ENCODE assay signal across 9 mouse cellular contexts in genomic region chr8:121117186-121117651, GRCm38 (mm10). TPM values are rescaled to one million over a fixed set of nuclear protein-coding genes. Genes with fewer than 3 reads are reported as not detected.
DNase-seq lines count a peak whose midpoint lies in the region; ATAC-seq and TF ChIP-seq lines count a peak whose summit lies in the region.
"Had no signal": no experiment of that assay in that cellular context is flagged by ENCODE, and none has a peak within 500 bp of the region (broad histone marks: within the 10 kb centered on the region; RNA-seq: fewer than 3 reads in every experiment).

No protein-coding gene starts in this region.

- peak overlapping the region; percentile 38; the same call in 1 of the 2 replicates for H3K4me3 ChIP-seq in G1E (ENCODE audit: low read depth, low read length)
- H3K4me3 ChIP-seq in midbrain, embryonic 10.5 days = peak overlapping the region; percentile 59

- H3K36me3 ChIP-seq in G1E (replicated peaks) = no peaks in the 10 kb centered on the region
- H3K36me3 ChIP-seq in midbrain, embryonic 10.5 days = no peaks in the 10 kb centered on the region

- peak overlapping the region; percentile 23; the same call in 1 of the 2 replicates for H3K27ac ChIP-seq in midbrain, embryonic 10.5 days (replicated peaks)

- WGBS in midbrain, embryonic 10.5 days = 0% methylated on average over 61 of the region's 62 CpGs

- peak; percentile 22 for DNase-seq in gastrocnemius, postnatal 10 days
- no peak for DNase-seq in gastrocnemius, adult 18-20 months (ENCODE audit: low spot score)
- DNase-seq in G1E (ENCODE audit: low spot score) (no peak), MN1 (ENCODE audit: low spot score) (no peak)
- DNase-seq in heart, postnatal 14 days = peak; percentile 31 to 40
- DNase-seq in midbrain, embryonic 10.5 days (ENCODE audit: low spot score) = peak; percentile 53
- no peak for DNase-seq in cerebellum, postnatal 36 days

- intact Hi-C loops in heart, postnatal 14 days (cut with DNase I) = no loop called here

- no peak for ATAC-seq in G1E (ENCODE audit: extremely low read depth, insufficient number of reproducible peaks, low FRiP score, poor library complexity, severe bottlenecking)
- no peak for ATAC-seq in megakaryocyte-erythroid progenitor cell, adult 5-6 weeks (replicated peaks; ENCODE audit: low FRiP score, low TSS enrichment, poor library complexity, severe bottlenecking)

- no peaks in the 10 kb centered on the region for H3K27me3 ChIP-seq in G1E (ENCODE audit: insufficient read depth, low read length)
- peaks cover 100% of the 10 kb centered on the region for H3K27me3 ChIP-seq in midbrain, embryonic 10.5 days (ENCODE audit: low read depth, poor library complexity, severe bottlenecking)

- TF ChIP-seq CTCF in G1E (IDR thresholded peaks at IDR 0.05; ENCODE audit: low read depth, low read length) = no peak

- peaks cover 57% of the 10 kb centered on the region for H3K9me3 ChIP-seq in G1E (replicated peaks)
- H3K9me3 ChIP-seq in midbrain, embryonic 10.5 days (replicated peaks) = no peaks in the 10 kb centered on the region

- H3K4me1 ChIP-seq in G1E (ENCODE audit: insufficient read depth, low read depth, low read length) = no peaks in the 10 kb centered on the region; the same call in 1 of the 2 replicates
- peaks cover 27% of the 10 kb centered on the region for H3K4me1 ChIP-seq in midbrain, embryonic 10.5 days

RNA-seq across cellular contexts. Expression of gene Foxc2, which starts 1.2 kb away (rescaled TPM):
- total RNA-seq in gastrocnemius, postnatal 10 days (2021) = 1 to 10 TPM in 1 of 2 experiments, under 1 TPM in 1; 0.78 to 1.1 TPM
- under 1 TPM; 0.16 to 0.36 TPM for total RNA-seq in gastrocnemius, adult 18-20 months (2021)
- total RNA-seq in G1E (2014; fragmentation: Nextera tagmentation) (not detected in 2 replicates), G1E (2017) (0.06 TPM in 1 of 2 replicates, not detected in the other)
- 0.02 TPM in 2 replicates for polyA plus RNA-seq in G1E (2012)
- total RNA-seq in heart, postnatal 14 days (2021) = 1 to 10 TPM; 2.4 to 2.6 TPM
- 5.1 and 6.1 TPM in 2 replicates for polyA plus RNA-seq in midbrain, embryonic 10.5 days (2016; fragmentation: Nextera tagmentation; extraction: Ambion mirVana)
- not detected in 2 replicates for total RNA-seq in megakaryocyte-erythroid progenitor cell, adult 5-6 weeks (2014; fragmentation: Nextera tagmentation)
- total RNA-seq in megakaryocyte-erythroid progenitor cell, adult 5-6 weeks (2017) = not detected in 2 replicates
- total RNA-seq: CH12.LX had no signal

RNA-seq across cellular contexts. Expression of gene Mthfsd, which starts 9.0 kb away (rescaled TPM):
- total RNA-seq in gastrocnemius, postnatal 10 days (2021) = 10 to 100 TPM; 13.0 to 17.7 TPM
- 10 to 100 TPM; 12.8 to 14.7 TPM for total RNA-seq in gastrocnemius, adult 18-20 months (2021)
- total RNA-seq in G1E (2014; fragmentation: Nextera tagmentation) (31.0 and 44.5 TPM in 2 replicates), G1E (2017) (35.0 and 36.1 TPM in 2 replicates)
- 34.4 and 42.7 TPM in 2 replicates for polyA plus RNA-seq in G1E (2012)
- total RNA-seq in heart, postnatal 14 days (2021) = 10 to 100 TPM; 13.5 to 17.3 TPM
- 66.3 and 66.8 TPM in 2 replicates for polyA plus RNA-seq in midbrain, embryonic 10.5 days (2016; fragmentation: Nextera tagmentation; extraction: Ambion mirVana)
- total RNA-seq in megakaryocyte-erythroid progenitor cell, adult 5-6 weeks (2014; fragmentation: Nextera tagmentation) = 41.2 and 48.6 TPM in 2 replicates
- total RNA-seq in megakaryocyte-erythroid progenitor cell, adult 5-6 weeks (2017) = 13.7 and 24.8 TPM in 2 replicates

RNA-seq across cellular contexts. Expression of gene Foxl1, which starts 10.5 kb away (rescaled TPM):
- under 1 TPM; 0.09 to 0.27 TPM for total RNA-seq in gastrocnemius, postnatal 10 days (2021)
- total RNA-seq in gastrocnemius, adult 18-20 months (2021) = not detected
- total RNA-seq in G1E (2014; fragmentation: Nextera tagmentation) (not detected in 2 replicates), G1E (2017) (not detected in 2 replicates)
- polyA plus RNA-seq in G1E (2012) = not detected in 2 replicates
- total RNA-seq in heart, postnatal 14 days (2021) = under 1 TPM; 0.12 to 0.17 TPM
- polyA plus RNA-seq in midbrain, embryonic 10.5 days (2016; fragmentation: Nextera tagmentation; extraction: Ambion mirVana) = 1.1 TPM in 2 replicates
- total RNA-seq in megakaryocyte-erythroid progenitor cell, adult 5-6 weeks (2014; fragmentation: Nextera tagmentation) = not detected in 2 replicates
- total RNA-seq in megakaryocyte-erythroid progenitor cell, adult 5-6 weeks (2017) = not detected in 2 replicates

RNA-seq across cellular contexts. Expression of gene Foxf1, which starts 33.0 kb away (rescaled TPM):
- under 1 TPM; 0.16 to 0.27 TPM for total RNA-seq in gastrocnemius, postnatal 10 days (2021)
- total RNA-seq in gastrocnemius, adult 18-20 months (2021) = under 1 TPM; 0.09 to 0.18 TPM
- not detected in 2 replicates for total RNA-seq in G1E (2014; fragmentation: Nextera tagmentation)
- 0.11 and 0.12 TPM in 2 replicates for total RNA-seq in G1E (2017)
- not detected in 2 replicates for polyA plus RNA-seq in G1E (2012)
- total RNA-seq in heart, postnatal 14 days (2021) = under 1 TPM; 0.17 to 0.22 TPM
- polyA plus RNA-seq in midbrain, embryonic 10.5 days (2016; fragmentation: Nextera tagmentation; extraction: Ambion mirVana) = 0.17 and 1.1 TPM in 2 replicates
- total RNA-seq in megakaryocyte-erythroid progenitor cell, adult 5-6 weeks (2014; fragmentation: Nextera tagmentation) = not detected in 2 replicates
- not detected in 2 replicates for total RNA-seq in megakaryocyte-erythroid progenitor cell, adult 5-6 weeks (2017)
- total RNA-seq: CH12.LX had no signal

Comparison
In these comparisons a context has a peak if more than half of its experiments do, and no peak if none do; other contexts are left out.
1. DNase-seq: peak in gastrocnemius, postnatal 10 days (single experiment), heart, postnatal 14 days (2 of 2) and midbrain, embryonic 10.5 days (single experiment); none in gastrocnemius, adult 18-20 months (single experiment), G1E (single experiment), MN1 (single experiment) and cerebellum, postnatal 36 days (0 of 2).